Mouse (Mus musculus) kidney, adult 11 months (tissue): ENCODE data around the gene Bpifa5.

Source experiments
- DNase-seq: peaks from one replicate; pipeline ENCODE4 v3.0.0; 2022

Gene Bpifa5

GRCm38 (mm10) chr2:154209112-154209511 is 46.7 kb downstream of the Bpifa5 start:
- DNase-seq: no peak

- no peak for DNase-seq
Observed at GRCm38 (mm10) chr2:154211121-154211520, 48.7 kb downstream of the Bpifa5 start.

GRCm38 (mm10) chr2:154211881-154212280 is 49.5 kb downstream of the Bpifa5 start:
- no peak for DNase-seq

GRCm38 (mm10) chr2:154215191-154215590 is 52.8 kb downstream of the Bpifa5 start:
- DNase-seq: peak; percentile 22
